Mouse (Mus musculus): ENCODE data around the gene Rbp7. TPM values are rescaled to one million over a fixed set of nuclear protein-coding genes. Genes with fewer than 3 reads are reported as not detected.
"Not testable (repeated sequence)": the region's sequence is repeated elsewhere in the genome, so short reads cannot be mapped to it uniquely, and the experiment has no call there.

Rbp7 gene
- polyA plus RNA-seq, 1 experiment from 2014 or later = not detected

DNA sequence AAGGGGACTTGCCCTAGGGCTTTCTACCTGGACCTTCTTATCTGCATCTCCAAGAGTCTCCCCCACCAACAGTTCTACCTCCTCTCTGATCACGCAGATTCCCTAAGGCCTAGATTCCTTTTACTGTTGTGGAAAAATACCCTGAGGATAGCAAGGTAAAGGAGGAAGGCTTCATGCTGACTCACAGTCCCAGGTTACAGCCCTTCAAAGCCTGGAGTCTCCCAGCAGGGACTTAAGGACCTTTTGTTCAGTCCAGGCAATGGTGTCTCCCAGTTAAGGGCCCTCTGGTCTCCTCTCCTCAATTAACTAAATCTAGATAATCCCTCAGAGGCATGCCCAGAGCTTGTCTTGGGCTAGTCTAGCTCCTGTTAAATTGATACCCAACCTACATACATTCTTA lies 8.5 kb downstream of the Rbp7 start:
- Histone ChIP-seq H3K4me1 (replicated peaks) (peaks cover 22% of the 10 kb centered on the region), H3K27ac (peak overlapping the region; percentile 95), H3K27me3 (ENCODE audit: insufficient read depth, poor library complexity, severe bottlenecking) (no peaks in the 10 kb centered on the region), H3K36me3 (no peaks in the 10 kb centered on the region), H3K4me3 (peak overlapping the region; percentile 49; the same call in 1 of the 2 replicates), H3K9me3 (no peaks in the 10 kb centered on the region)
- 41% methylated on average over 1 of the region's 1 CpGs for WGBS
- no peak for DNase-seq (ENCODE audit: low spot score)

- peak overlapping the region; percentile 95 for H3K27ac ChIP-seq
- peak; percentile 78 for DNase-seq (ENCODE audit: low spot score)
- no peaks in the 10 kb centered on the region for H3K36me3 ChIP-seq
- no peaks in the 10 kb centered on the region for H3K27me3 ChIP-seq (ENCODE audit: insufficient read depth, poor library complexity, severe bottlenecking)
- peaks cover 22% of the 10 kb centered on the region for H3K4me1 ChIP-seq (replicated peaks)
- peak overlapping the region; percentile 49 for H3K4me3 ChIP-seq
- WGBS = 3% methylated on average over 11 of the region's 11 CpGs
- no peaks in the 10 kb centered on the region for H3K9me3 ChIP-seq
Observed at GRCm38 (mm10) chr4:149445868-149446267, 8.9 kb downstream of the Rbp7 start.

DNA sequence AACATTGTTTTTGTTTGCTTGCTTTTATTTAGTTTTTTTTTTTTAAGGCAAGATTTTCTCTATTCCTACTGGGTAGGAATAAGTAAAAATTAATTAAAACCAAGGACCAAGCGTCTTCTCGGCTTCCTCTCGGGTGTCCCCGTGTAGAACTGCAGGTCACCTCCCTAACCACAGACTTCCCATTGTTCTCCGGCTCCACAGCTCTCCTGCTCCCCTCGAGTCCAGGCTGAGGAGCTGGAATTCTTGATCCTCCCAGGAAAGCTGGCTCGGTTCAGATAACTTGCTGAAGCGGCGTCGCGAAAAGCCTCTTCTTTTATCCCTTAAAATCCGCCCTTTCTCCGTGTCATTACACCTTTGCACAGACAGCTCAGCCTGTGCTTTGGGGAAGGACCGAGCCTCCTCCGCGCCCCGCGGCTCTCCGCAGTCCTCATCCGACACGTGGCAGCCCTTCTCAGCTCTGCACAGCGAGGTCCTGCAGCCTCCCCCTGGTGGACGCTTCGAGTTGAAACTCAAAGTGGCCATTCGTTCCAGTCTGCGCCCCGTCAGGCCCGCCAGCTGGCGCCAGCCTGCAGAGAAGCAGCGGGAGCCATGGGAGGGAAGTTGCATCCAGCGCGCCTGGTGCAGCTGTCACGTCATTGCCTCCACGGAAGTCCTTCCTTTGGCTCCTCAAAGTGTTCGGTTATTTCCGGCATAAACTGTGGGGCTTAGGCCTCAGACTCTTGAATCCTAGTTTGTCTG lies 9.6 kb downstream of the Rbp7 start:
- Histone ChIP-seq H3K27ac (peak overlapping the region; percentile 95), H3K27me3 (ENCODE audit: insufficient read depth, poor library complexity, severe bottlenecking) (no peaks in the 10 kb centered on the region), H3K4me1 (replicated peaks) (peaks cover 22% of the 10 kb centered on the region), H3K9me3 (no peaks in the 10 kb centered on the region), H3K4me3 (peak overlapping the region; percentile 49), H3K36me3 (no peaks in the 10 kb centered on the region)
- WGBS = under 1% methylated on average over 36 of the region's 36 CpGs
- DNase-seq (ENCODE audit: low spot score) = peak; percentile 95

- no peaks in the 10 kb centered on the region for H3K27me3 ChIP-seq (ENCODE audit: insufficient read depth, poor library complexity, severe bottlenecking)
- H3K4me1 ChIP-seq (replicated peaks) = peaks cover 22% of the 10 kb centered on the region
- WGBS = 72% methylated on average over 1 of the region's 1 CpGs
- no peaks in the 10 kb centered on the region for H3K9me3 ChIP-seq
- H3K4me3 ChIP-seq = no peak overlapping the region; the same call in 1 of the 2 replicates
- H3K36me3 ChIP-seq = no peaks in the 10 kb centered on the region
- DNase-seq (ENCODE audit: low spot score) = no peak
- H3K27ac ChIP-seq = peak overlapping the region; percentile 95
Observed at GRCm38 (mm10) chr4:149444465-149444864, 10.3 kb downstream of the Rbp7 start.

DNA sequence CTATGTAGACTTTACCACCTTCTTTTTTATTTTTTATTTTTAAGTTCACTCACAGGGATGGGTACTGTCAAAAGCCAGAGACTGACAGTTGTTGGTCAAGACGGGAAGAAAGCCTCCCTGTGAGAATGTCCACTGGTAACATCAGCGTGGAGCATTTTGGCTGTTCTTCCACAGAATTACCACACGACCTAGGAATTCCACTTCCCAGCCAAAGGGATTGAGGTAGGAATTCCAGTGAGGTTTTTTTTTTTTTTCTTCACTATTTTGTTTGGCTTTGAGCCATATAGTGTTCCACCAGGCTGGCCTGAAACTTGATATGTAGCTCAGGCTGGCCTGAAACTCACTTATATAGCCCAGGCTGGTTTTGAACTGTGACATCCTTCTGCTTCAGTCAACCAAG lies 12.3 kb downstream of the Rbp7 start:
- Histone ChIP-seq H3K4me1 (replicated peaks) (peaks cover 22% of the 10 kb centered on the region), H3K9me3 (no peaks in the 10 kb centered on the region), H3K27ac (no peak overlapping the region), H3K4me3 (no peak overlapping the region), H3K36me3 (no peaks in the 10 kb centered on the region), H3K27me3 (ENCODE audit: insufficient read depth, poor library complexity, severe bottlenecking) (no peaks in the 10 kb centered on the region)
- no peak for DNase-seq (ENCODE audit: low spot score)
- 74% methylated on average over 3 of the region's 3 CpGs for WGBS

DNA sequence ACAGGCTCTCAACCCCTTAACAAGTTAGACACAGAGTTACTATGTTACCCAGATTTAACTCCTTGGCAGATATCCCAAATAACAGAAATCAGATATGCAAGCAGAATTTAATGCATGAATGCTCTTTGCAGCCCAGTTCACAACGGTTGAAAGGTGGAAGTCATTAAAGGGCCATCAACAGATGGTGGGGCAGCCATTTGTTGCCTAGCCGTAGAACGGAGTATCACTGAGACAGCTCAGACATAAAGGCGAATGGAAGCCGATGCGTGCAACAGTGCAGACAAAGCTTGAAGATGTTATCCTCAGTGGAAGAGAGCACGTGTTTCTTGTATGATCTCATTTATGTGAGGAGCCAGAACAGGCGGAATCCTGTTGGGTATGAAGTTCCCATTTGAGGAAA lies 14.2 kb downstream of the Rbp7 start:
- H3K4me1 ChIP-seq (replicated peaks) = peaks cover 13% of the 10 kb centered on the region
- H3K9me3 ChIP-seq = no peaks in the 10 kb centered on the region
- H3K36me3 ChIP-seq = no peaks in the 10 kb centered on the region
- WGBS = 80% methylated on average over 8 of the region's 8 CpGs
- DNase-seq (ENCODE audit: low spot score) = no peak
- H3K27me3 ChIP-seq (ENCODE audit: insufficient read depth, poor library complexity, severe bottlenecking) = no peaks in the 10 kb centered on the region
- H3K4me3 ChIP-seq = no peak overlapping the region
- H3K27ac ChIP-seq = no peak overlapping the region

- not testable (repeated sequence) for H3K36me3 ChIP-seq; DNase-seq (ENCODE audit: low spot score); H3K4me3 ChIP-seq; H3K27me3 ChIP-seq (ENCODE audit: insufficient read depth, poor library complexity, severe bottlenecking); H3K4me1 ChIP-seq (replicated peaks); H3K27ac ChIP-seq; H3K9me3 ChIP-seq
- WGBS = 80% methylated on average over 1 of the region's 1 CpGs
Observed at GRCm38 (mm10) chr4:149431887-149432286, 22.9 kb downstream of the Rbp7 start.

DNA sequence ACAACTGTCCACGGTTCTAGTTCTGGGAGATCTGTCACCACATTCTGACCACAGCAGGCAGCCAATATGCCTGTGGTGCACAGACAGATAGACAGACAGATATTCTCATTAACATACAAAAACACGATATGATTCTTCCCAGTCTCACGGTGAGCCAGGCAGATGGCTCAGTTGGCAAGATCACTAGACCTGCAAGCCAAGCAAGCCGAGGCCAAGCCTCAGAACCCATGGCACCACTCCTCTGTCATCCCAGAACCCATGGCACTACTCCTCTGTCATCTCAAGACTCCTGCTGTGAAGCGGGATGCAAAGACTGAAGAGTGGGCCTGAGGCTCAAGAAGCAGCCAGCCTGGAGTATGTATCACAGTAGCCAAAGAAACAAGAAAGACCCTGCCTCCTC lies 25.2 kb downstream of the Rbp7 start:
- H3K9me3 ChIP-seq = no peaks in the 10 kb centered on the region
- peaks cover 4% of the 10 kb centered on the region for H3K4me1 ChIP-seq (replicated peaks)
- no peak overlapping the region for H3K27ac ChIP-seq
- H3K27me3 ChIP-seq (ENCODE audit: insufficient read depth, poor library complexity, severe bottlenecking) = no peaks in the 10 kb centered on the region
- no peak overlapping the region for H3K4me3 ChIP-seq
- 83% methylated on average over 5 of the region's 5 CpGs for WGBS
- DNase-seq (ENCODE audit: low spot score) = no peak
- no peaks in the 10 kb centered on the region for H3K36me3 ChIP-seq

- Histone ChIP-seq H3K27me3 (ENCODE audit: insufficient read depth, poor library complexity, severe bottlenecking) (no peaks in the 10 kb centered on the region), H3K36me3 (peaks cover 7% of the 10 kb centered on the region), H3K9me3 (0 out of 2 replicates have a peak, but pooled peaks cover under 1% of the 10 kb centered on the region), H3K4me1 (replicated peaks) (peaks cover 18% of the 10 kb centered on the region), H3K4me3 (peak within 1 kb of the TSS; percentile 95), H3K27ac (peak within 1 kb of the TSS; percentile 99)
- under 1% methylated on average over 50 of the region's 50 CpGs for WGBS
- DNase-seq (ENCODE audit: low spot score) = peak; percentile 100
Observed at GRCm38 (mm10) chr4:149426325-149427199, 28.2 kb downstream of the Rbp7 start, which contains the start of gene Ube4b. Gene Ube4b, minus strand, starts transcription at chr4:149426749.

GRCm38 (mm10) chr4:149425801-149426292 lies 28.9 kb downstream of the Rbp7 start:
- peak overlapping the region; percentile 99 for H3K27ac ChIP-seq
- H3K36me3 ChIP-seq = peaks cover 13% of the 10 kb centered on the region
- H3K27me3 ChIP-seq (ENCODE audit: insufficient read depth, poor library complexity, severe bottlenecking) = no peaks in the 10 kb centered on the region
- H3K9me3 ChIP-seq = 0 out of 2 replicates have a peak, but pooled peaks cover 3% of the 10 kb centered on the region
- H3K4me1 ChIP-seq (replicated peaks) = peaks cover 25% of the 10 kb centered on the region
- H3K4me3 ChIP-seq = peak overlapping the region; percentile 95
- WGBS = under 1% methylated on average over 35 of the region's 35 CpGs
- DNase-seq (ENCODE audit: low spot score) = no peak

DNA sequence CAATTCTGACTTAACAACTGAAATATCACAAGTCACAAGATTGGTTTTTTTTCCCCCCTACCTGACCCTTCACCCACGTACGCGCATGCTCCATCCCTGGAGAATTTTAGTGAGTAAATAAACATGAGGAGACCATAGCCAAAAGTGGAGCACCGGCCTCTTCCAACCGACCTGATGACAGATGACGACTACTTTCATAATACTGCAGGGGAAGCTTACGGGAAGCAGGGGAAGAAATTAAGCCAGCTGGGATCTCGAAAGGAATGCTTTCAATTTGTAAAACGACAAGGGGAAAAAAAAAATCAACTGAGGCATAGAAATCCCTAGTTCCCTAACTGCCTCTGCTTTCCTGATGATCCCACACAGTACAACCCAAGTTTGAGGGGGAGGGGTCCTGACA lies 30.0 kb downstream of the Rbp7 start:
- H3K27me3 ChIP-seq (ENCODE audit: insufficient read depth, poor library complexity, severe bottlenecking) = no peaks in the 10 kb centered on the region
- H3K27ac ChIP-seq = peak overlapping the region; percentile 99
- peak overlapping the region; percentile 95 for H3K4me3 ChIP-seq
- 0 out of 2 replicates have a peak, but pooled peaks cover 3% of the 10 kb centered on the region for H3K9me3 ChIP-seq
- WGBS = 3% methylated on average over 9 of the region's 9 CpGs
- peaks cover 13% of the 10 kb centered on the region for H3K36me3 ChIP-seq
- DNase-seq (ENCODE audit: low spot score) = peak; percentile 15
- peaks cover 35% of the 10 kb centered on the region for H3K4me1 ChIP-seq (replicated peaks)

GRCm38 (mm10) chr4:149417854-149418365 lies 36.9 kb downstream of the Rbp7 start:
- 82% methylated on average over 5 of the region's 5 CpGs for WGBS
- peaks cover 21% of the 10 kb centered on the region for H3K36me3 ChIP-seq
- peaks cover 59% of the 10 kb centered on the region for H3K4me1 ChIP-seq (replicated peaks)
- DNase-seq (ENCODE audit: low spot score) = no peak
- no peaks in the 10 kb centered on the region for H3K27me3 ChIP-seq (ENCODE audit: insufficient read depth, poor library complexity, severe bottlenecking)
- 0 out of 2 replicates have a peak, but pooled peaks cover 3% of the 10 kb centered on the region for H3K9me3 ChIP-seq
- H3K4me3 ChIP-seq = no peak overlapping the region
- H3K27ac ChIP-seq = no peak overlapping the region

Data from hindbrain, embryonic 10.5 days (tissue).